Mouse (Mus musculus): Measurements from ENCODE around the gene Ifnar2.

- TF ChIP-seq CTCF (IDR thresholded peaks at IDR 0.05; ENCODE audit: low read depth): no peak
- peak; percentile 26; the same call in 1 of the 2 replicates for TF ChIP-seq EP300 (IDR thresholded peaks at IDR 0.05; ENCODE audit: low read depth)
These were observed 40.7 kb downstream of the Ifnar2 start for GRCm38 (mm10) chr16:91413102-91413844.
